Mouse (Mus musculus): ENCODE measurements at regions not wholly inside any gene's neighbourhood (a gene's known extent, or its start where the extent isn't known, plus 50 kb on each side); places are given as distances from the start of the nearest gene placed in this dataset.

- Histone ChIP-seq H3K4me1 (ENCODE audit: control insufficient read depth, insufficient read depth, low read length) (no peaks in the 10 kb centered on the region), H3K27ac (ENCODE audit: insufficient read depth, low read depth, low read length) (no peak overlapping the region), H3K4me3 (ENCODE audit: insufficient read depth, low read length) (no peak overlapping the region)
- TF ChIP-seq CTCF (IDR thresholded peaks at IDR 0.05; ENCODE audit: low read depth, low read length): no peak
- TF ChIP-seq POLR2A (IDR thresholded peaks at IDR 0.05; ENCODE audit: borderline replicate concordance, low read depth, low read length): no peak
Observed at GRCm38 (mm10) chr9:116400270-116400669, 225.1 kb upstream of the Tgfbr2 start.

- H3K27ac ChIP-seq (ENCODE audit: insufficient read depth, low read depth, low read length): no peak overlapping the region
- H3K4me1 ChIP-seq (ENCODE audit: control insufficient read depth, insufficient read depth, low read length): no peaks in the 10 kb centered on the region
- TF ChIP-seq POLR2A (IDR thresholded peaks at IDR 0.05; ENCODE audit: borderline replicate concordance, low read depth, low read length): no peak
- no peak for TF ChIP-seq CTCF (IDR thresholded peaks at IDR 0.05; ENCODE audit: low read depth, low read length)
- H3K4me3 ChIP-seq (ENCODE audit: insufficient read depth, low read length): no peak overlapping the region
Observed at GRCm38 (mm10) chr9:116399296-116399695, 224.1 kb upstream of the Tgfbr2 start.

DNA sequence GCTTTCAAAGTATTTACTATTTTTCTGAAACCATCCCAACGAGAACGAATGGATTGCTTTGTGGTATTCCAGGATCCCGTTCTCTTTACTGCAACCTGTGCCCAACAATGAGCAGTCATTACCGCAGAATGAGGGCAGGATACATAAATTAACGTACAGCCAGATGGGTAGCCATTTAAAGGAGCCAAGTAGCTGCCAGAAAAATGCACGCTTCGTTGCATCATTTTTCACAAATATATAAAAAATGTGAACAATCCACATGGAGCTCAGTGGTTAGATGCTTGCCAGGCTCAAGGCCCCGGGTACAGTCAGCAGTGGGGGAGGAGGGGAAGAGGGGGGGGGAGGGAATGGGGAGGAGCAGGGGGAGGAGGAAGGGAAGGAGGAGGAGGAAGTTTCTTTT lies 217.1 kb upstream of the Tgfbr2 start:
- H3K27ac ChIP-seq (ENCODE audit: insufficient read depth, low read depth, low read length): no peak overlapping the region
- H3K4me3 ChIP-seq (ENCODE audit: insufficient read depth, low read length): no peak overlapping the region

GRCm38 (mm10) chr9:116389781-116390180 lies 214.6 kb upstream of the Tgfbr2 start:
- H3K27ac ChIP-seq (ENCODE audit: insufficient read depth, low read depth, low read length): no peak overlapping the region
- no peak overlapping the region for H3K4me3 ChIP-seq (ENCODE audit: insufficient read depth, low read length)
- H3K4me1 ChIP-seq (ENCODE audit: control insufficient read depth, insufficient read depth, low read length): no peaks in the 10 kb centered on the region
- TF ChIP-seq POLR2A (IDR thresholded peaks at IDR 0.05; ENCODE audit: borderline replicate concordance, low read depth, low read length): no peak

More for the DNA sequence above, 217.1 kb upstream of the Tgfbr2 start:
- no peak for TF ChIP-seq POLR2A (IDR thresholded peaks at IDR 0.05; ENCODE audit: borderline replicate concordance, low read depth, low read length)
- TF ChIP-seq CTCF (IDR thresholded peaks at IDR 0.05; ENCODE audit: low read depth, low read length): no peak
- H3K4me1 ChIP-seq (ENCODE audit: control insufficient read depth, insufficient read depth, low read length): no peaks in the 10 kb centered on the region

- H3K4me1 ChIP-seq (ENCODE audit: control insufficient read depth, insufficient read depth, low read length): peaks cover 3% of the 10 kb centered on the region
- H3K4me3 ChIP-seq (ENCODE audit: insufficient read depth, low read length): no peak overlapping the region
- TF ChIP-seq CTCF (IDR thresholded peaks at IDR 0.05; ENCODE audit: low read depth, low read length) (no peak), POLR2A (IDR thresholded peaks at IDR 0.05; ENCODE audit: borderline replicate concordance, low read depth, low read length) (no peak)
- H3K27ac ChIP-seq (ENCODE audit: insufficient read depth, low read depth, low read length): no peak overlapping the region
Observed at GRCm38 (mm10) chr9:116388863-116389262, 213.7 kb upstream of the Tgfbr2 start.

DNA sequence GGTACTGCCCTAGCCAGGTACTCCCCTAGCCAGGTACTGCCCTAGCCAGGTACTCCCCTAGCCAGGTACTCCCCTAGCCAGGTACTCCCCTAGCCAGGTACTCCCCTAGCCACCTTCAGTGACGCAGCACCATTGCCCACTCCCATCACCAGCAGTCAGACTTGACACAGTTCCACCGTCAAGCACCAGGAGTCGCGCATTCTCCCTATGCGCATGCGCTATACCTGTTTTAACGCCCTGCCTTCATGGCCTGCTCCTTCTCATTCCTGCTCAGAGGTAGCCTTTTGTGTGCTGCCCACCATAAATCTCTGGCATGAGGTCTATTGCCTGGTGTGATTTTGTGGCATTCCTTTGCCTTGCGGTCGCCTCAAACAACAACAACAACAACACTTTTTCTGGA lies 212.9 kb upstream of the Tgfbr2 start:
- Histone ChIP-seq H3K27ac (ENCODE audit: insufficient read depth, low read depth, low read length) (no peak overlapping the region), H3K4me3 (ENCODE audit: insufficient read depth, low read length) (no peak overlapping the region), H3K4me1 (ENCODE audit: control insufficient read depth, insufficient read depth, low read length) (peaks cover 9% of the 10 kb centered on the region)
- TF ChIP-seq POLR2A (IDR thresholded peaks at IDR 0.05; ENCODE audit: borderline replicate concordance, low read depth, low read length) (no peak), CTCF (IDR thresholded peaks at IDR 0.05; ENCODE audit: low read depth, low read length) (no peak)

GRCm38 (mm10) chr9:116384176-116385076 lies 209.3 kb upstream of the Tgfbr2 start:
- Histone ChIP-seq H3K4me3 (ENCODE audit: insufficient read depth, low read length) (no peak overlapping the region), H3K4me1 (ENCODE audit: control insufficient read depth, insufficient read depth, low read length) (peaks cover 9% of the 10 kb centered on the region), H3K27ac (ENCODE audit: insufficient read depth, low read depth, low read length) (no peak overlapping the region)
- TF ChIP-seq CTCF (IDR thresholded peaks at IDR 0.05; ENCODE audit: low read depth, low read length) (peak; percentile 75), POLR2A (IDR thresholded peaks at IDR 0.05; ENCODE audit: borderline replicate concordance, low read depth, low read length) (no peak)

DNA sequence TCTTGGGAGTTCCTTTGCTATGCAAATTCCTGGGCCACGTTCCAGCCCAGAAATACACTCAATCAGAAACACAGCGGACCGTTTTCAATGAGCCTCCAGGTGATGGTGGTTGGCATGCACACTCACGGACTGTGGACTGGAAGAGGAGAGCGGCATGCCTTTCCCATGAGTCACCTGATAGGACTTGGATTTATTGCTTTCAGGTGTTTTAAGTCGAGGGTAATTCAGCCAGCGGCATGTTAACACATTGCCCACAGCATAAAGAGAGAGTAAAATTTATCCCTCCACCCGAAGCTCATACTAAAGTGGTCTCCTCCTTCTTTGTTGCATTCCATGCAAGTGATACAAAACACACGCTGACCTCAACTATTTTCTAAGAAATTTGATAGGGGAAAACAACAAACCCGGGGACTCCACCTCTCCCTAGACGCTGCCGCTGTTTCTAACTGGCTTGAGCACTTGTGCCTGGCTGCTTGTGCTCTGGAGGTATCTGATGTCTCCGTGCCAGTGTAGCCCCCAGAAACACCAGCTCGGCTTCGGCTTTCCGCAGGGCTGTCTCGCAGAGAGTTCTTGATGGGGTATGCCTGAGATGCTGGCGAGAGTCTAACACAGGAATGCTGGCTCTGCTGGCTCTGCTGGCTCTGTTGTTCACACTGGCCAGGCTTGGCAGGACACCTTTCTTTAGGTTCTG lies 208.4 kb upstream of the Tgfbr2 start:
- H3K27ac ChIP-seq (ENCODE audit: insufficient read depth, low read depth, low read length): no peak overlapping the region; the same call in 1 of the 2 replicates
- H3K4me3 ChIP-seq (ENCODE audit: insufficient read depth, low read length): no peak overlapping the region
- TF ChIP-seq CTCF (IDR thresholded peaks at IDR 0.05; ENCODE audit: low read depth, low read length): no peak
- no peak for TF ChIP-seq POLR2A (IDR thresholded peaks at IDR 0.05; ENCODE audit: borderline replicate concordance, low read depth, low read length)
- peaks cover 9% of the 10 kb centered on the region for H3K4me1 ChIP-seq (ENCODE audit: control insufficient read depth, insufficient read depth, low read length)

GRCm38 (mm10) chr9:116377706-116378105 lies 202.5 kb upstream of the Tgfbr2 start:
- Histone ChIP-seq H3K27ac (ENCODE audit: insufficient read depth, low read depth, low read length) (no peak overlapping the region), H3K4me3 (ENCODE audit: insufficient read depth, low read length) (no peak overlapping the region), H3K4me1 (ENCODE audit: control insufficient read depth, insufficient read depth, low read length) (peaks cover 31% of the 10 kb centered on the region)
- no peak for TF ChIP-seq POLR2A (IDR thresholded peaks at IDR 0.05; ENCODE audit: borderline replicate concordance, low read depth, low read length)
- TF ChIP-seq CTCF (IDR thresholded peaks at IDR 0.05; ENCODE audit: low read depth, low read length): no peak
